Mouse (Mus musculus) E14TG2a.4 (cell line): Measurements from ENCODE around the gene Slc25a39.

Source experiments
- H3K27me3 ChIP-seq: 2 replicates; pipeline ENCODE4 v1.6.1; 2014; ENCODE audit warnings: low read length, control low read depth; ENCODE audit not compliant: insufficient read depth
- H3K36me3 ChIP-seq: 2 replicates; pipeline ENCODE4 v1.6.1; 2014; ENCODE audit warnings: low read length, control low read depth; ENCODE audit not compliant: insufficient read depth
- H3K4me1 ChIP-seq: replicated peaks from 2 replicates; pipeline ENCODE4 v1.6.1; 2014; ENCODE audit warnings: low read depth, low read length, control low read depth
- H3K4me3 ChIP-seq: replicated peaks from 2 replicates; pipeline ENCODE4 v1.5.1; 2014; ENCODE audit warnings: mild to moderate bottlenecking, low read length
- H3K9me3 ChIP-seq: 2 replicates; pipeline ENCODE4 v1.6.1; 2014; ENCODE audit warnings: low read length, control low read depth
- CTCF ChIP-seq: conservative IDR thresholded peaks from 2 replicates; pipeline ENCODE4 v1.5.1; 2014; ENCODE audit warnings: low read length
- NANOG ChIP-seq: IDR thresholded peaks from 2 replicates; pipeline ENCODE4 v1.6.1; 2014; ENCODE audit warnings: borderline replicate concordance, low read length, mixed read lengths
- POU5F1 ChIP-seq: IDR thresholded peaks from 2 replicates; pipeline ENCODE4 v1.6.1; 2014; ENCODE audit warnings: low read length, borderline replicate concordance

Gene Slc25a39

DNA sequence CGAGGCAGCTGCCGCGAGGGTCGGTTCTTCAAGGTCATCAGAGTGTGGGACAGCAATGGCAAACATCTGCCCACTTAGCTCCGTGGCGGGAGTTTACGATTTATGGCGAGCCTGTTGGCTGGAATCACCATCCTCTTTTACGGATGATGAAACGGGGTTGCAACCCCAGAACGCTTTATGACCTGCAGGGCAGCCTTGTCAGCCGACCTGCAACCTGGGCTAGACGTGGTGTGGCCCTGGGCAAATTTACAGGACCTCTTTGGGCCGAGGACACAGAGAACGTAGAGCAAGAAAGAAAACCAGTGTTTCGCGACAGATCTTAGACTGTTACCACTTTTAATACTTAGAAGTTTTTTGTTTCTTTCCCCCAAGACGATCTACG lies at the start of gene Slc25a39:
Gene Slc25a39 (minus strand): TSS at position 113 of the 382 bp plus-strand sequence.
- Histone ChIP-seq H3K9me3 (no peaks in the 10 kb centered on the region), H3K4me1 (peaks cover 63% of the 10 kb centered on the region), H3K4me3 (peak within 1 kb of the TSS; percentile 97), H3K27me3 (no peaks in the 10 kb centered on the region), H3K36me3 (peaks cover 37% of the 10 kb centered on the region)
- TF ChIP-seq POU5F1 (no peak), CTCF (no peak), NANOG (no peak)

DNA sequence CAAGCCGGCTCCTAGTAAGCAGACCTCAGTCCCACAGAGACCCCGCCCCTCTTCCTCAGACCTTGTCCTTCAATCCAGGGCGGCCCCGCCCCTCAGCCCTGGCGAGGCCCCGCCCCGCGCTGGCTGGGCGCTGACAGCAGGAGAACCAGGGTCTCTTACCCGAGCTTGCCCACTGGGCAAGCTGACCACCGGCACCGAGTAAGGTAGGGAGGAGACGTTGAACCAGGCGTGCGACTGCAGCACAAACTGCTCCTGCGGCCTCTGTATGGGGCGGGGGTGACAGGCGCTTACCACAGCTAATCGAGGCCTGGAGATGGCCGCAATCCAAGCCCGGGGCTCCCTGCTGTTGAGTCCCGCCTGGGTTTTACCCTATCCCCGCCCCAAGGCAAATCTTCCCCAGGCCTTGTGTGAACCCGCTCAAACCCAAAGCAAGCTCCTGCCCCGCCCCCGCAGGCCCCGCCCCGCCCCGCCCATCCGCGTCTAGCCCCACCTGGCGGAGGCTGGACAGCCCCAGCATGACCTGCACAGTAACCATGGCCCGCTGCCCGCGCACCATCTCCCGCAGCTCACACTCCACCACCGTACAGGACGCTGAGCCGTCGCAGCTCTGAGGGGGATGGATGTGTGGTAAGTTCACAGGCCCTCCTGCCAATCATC lies 48.1 kb upstream of the Slc25a39 start:
- H3K4me1 ChIP-seq = peaks cover 58% of the 10 kb centered on the region

DNA sequence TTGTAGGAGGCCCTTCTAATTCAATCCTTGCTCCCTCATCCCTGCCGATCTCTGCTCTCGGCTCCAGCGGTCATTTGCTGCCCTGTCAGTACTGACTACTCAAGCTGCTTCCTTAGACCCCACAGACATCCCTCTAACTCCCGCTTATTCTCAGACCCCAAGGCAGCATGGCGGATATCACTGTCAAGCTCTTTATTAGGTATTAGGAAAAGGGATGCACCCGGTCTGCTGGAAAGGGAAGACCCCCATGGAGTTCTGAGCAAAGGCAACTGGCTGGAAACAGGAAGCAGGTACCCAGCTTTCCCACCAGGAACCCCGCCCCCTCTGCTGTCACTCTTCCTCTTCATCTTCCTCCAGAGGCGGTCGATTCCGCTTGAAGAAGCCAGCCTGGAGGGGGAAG lies 45.4 kb upstream of the Slc25a39 start:
- Histone ChIP-seq H3K4me3 (peak overlapping the region; percentile 17; the same call in 1 of the 2 replicates), H3K9me3 (no peaks in the 10 kb centered on the region), H3K27me3 (peaks cover 79% of the 10 kb centered on the region), H3K4me1 (peaks cover 63% of the 10 kb centered on the region), H3K36me3 (no peaks in the 10 kb centered on the region)
- no peak for TF ChIP-seq CTCF
- no peak for TF ChIP-seq NANOG
- TF ChIP-seq POU5F1 = no peak

More for the DNA sequence above, 48.1 kb upstream of the Slc25a39 start:
- H3K27me3 ChIP-seq = peaks cover 75% of the 10 kb centered on the region
- H3K9me3 ChIP-seq = no peaks in the 10 kb centered on the region
- peak overlapping the region; percentile 78 for H3K4me3 ChIP-seq
- H3K36me3 ChIP-seq = no peaks in the 10 kb centered on the region
- no peak for TF ChIP-seq CTCF
- TF ChIP-seq NANOG = no peak
- no peak for TF ChIP-seq POU5F1

DNA sequence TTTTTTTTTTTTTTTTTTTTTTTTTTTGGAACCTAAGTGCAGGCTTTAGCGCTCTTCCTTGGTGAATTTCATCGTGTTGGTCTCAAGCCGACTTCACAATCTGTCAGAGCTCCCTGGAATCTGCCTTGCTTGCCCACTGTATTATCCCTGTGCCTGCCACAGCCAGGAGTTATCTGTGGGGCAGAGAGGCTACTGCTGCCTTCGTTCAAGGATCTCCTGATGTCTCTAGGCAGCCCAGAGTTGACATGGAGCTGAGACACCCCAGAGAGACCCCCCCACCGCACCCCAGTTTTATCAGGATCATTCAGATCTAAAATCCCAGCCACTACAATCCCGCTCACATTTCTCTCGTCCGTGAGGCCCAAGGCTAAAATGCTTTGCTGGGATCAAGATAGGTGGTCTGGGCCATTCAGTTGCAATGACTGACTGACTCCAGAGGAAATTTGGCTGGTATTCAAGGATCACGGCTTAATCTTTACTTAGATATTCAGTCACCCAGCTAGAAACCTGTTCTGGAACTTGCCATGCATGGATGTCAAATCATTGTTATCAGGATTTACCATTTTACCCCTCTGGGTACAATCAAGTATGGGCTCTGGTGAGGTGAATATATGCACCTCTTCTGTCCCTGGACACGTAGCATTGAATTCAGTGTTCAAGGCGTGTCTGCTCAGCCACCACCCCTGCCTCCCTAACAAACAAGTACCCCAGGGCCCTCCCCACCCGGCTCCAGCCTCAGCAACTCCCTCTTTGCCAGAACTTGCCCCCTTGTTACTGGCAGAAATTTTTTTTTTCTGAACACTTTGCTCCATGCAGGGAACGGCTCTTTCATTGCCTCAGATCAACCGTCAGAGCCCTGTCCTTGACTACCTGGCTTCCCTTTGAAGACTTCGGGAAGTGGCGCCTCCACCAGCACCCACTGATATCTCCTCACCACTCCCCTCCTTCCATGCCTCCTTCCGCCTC lies 41.6 kb upstream of the Slc25a39 start:
- Histone ChIP-seq H3K4me3 (no peak overlapping the region), H3K9me3 (no peaks in the 10 kb centered on the region), H3K27me3 (peaks cover 85% of the 10 kb centered on the region), H3K4me1 (peaks cover 64% of the 10 kb centered on the region), H3K36me3 (no peaks in the 10 kb centered on the region)
- TF ChIP-seq POU5F1 (no peak), NANOG (no peak), CTCF (no peak)

DNA sequence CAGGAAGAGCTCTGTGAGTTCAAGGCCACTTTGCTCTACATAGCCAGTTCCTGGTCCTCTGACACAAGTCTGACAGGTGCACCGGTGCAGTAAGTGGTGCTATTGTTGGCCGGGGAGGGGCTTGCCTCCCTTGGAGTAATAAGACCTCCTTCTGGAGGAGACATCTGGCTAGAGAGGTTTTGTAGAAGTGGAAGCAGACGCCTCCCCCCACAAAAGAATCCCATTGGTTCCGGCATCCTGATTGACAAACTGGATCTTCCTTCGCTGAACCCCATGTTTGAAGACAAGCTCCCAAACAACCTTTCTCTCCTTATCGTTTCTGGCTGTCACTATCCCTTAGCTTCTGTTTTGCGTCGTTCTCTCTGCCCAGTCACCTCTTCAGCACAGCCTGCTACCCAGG lies 40.6 kb upstream of the Slc25a39 start:
- Histone ChIP-seq H3K27me3 (peaks cover 85% of the 10 kb centered on the region), H3K9me3 (no peaks in the 10 kb centered on the region), H3K4me3 (0 out of 2 replicates have a peak overlapping the region, but pooled peaks have one; percentile 88), H3K4me1 (peaks cover 70% of the 10 kb centered on the region), H3K36me3 (no peaks in the 10 kb centered on the region)
- TF ChIP-seq NANOG (no peak), CTCF (no peak), POU5F1 (no peak)

DNA sequence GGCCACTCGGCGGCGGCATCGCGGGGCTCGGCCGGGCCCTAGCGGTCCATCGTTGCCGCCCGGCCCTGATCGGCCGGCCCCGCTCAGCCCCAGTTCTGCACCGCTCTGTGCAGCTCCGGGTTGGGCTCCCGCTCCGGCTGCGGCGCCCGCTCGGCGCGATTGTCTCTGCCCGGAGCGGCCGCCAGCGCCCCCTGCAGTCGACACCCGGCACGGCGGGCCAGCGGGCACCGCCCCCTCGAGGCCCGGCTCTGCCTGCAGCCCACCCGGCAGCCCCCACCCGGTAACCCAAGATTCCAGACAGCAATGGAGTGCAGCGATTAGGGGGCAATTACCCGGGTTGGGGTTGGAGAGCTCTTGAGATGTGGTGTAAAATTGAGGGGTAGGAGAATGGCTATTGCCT lies 39.8 kb upstream of the Slc25a39 start, which contains the start of gene Fam171a2:
Gene Fam171a2 (minus strand): TSS at position 186 of the 400 bp plus-strand sequence.
- Histone ChIP-seq H3K9me3 (no peaks in the 10 kb centered on the region), H3K4me1 (peaks cover 66% of the 10 kb centered on the region), H3K36me3 (no peaks in the 10 kb centered on the region), H3K4me3 (peak within 1 kb of the TSS; percentile 88), H3K27me3 (peaks cover 83% of the 10 kb centered on the region)
- no peak for TF ChIP-seq CTCF
- no peak for TF ChIP-seq NANOG
- TF ChIP-seq POU5F1 = no peak

DNA sequence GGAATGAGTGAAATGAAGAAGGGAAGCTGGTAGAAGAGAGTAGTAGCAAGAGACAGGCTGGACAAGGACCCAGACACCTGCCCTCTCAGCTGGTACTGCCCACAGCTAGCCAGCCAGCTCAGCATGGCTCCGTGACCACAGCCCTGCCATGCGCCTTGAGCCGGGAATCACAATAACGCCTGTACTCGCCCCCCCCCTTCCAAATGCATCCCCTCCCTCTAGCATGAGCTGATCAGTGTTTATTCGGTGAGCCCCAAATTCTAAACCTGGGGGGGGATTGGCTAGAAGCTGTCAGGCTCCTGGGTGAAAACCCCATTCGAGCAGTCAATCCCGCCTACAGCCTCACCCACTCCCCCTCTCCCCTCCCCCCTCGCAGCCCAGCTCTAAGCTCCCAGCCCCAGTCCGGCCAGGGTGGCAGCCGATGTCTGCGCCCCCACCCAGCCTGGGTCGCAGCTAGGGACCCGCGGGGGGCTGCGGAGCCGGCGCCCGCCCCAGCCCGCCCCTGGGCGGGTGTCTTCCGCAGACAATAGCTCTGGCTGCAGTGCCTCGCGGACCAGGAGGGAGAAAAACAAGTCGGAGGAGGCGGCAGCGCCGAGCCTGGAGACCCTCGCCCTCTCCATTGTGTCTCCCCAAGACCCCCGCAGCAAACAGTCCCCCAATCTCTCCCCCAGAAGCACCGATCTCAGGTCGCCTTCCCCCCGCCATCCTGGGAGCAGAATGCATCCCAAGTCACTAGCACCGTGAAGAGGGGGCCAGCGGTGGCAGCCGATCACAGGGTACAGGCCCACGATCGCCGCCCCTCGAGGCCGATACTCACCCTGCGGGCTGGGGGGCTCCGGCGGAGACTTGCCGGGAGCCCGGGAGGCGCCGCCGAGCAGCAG lies 39.1 kb upstream of the Slc25a39 start:
- no peak for TF ChIP-seq CTCF
- no peak for TF ChIP-seq POU5F1
- no peak for TF ChIP-seq NANOG
- H3K4me1 ChIP-seq = peaks cover 63% of the 10 kb centered on the region
- H3K4me3 ChIP-seq = peak overlapping the region; percentile 88
- peaks cover 76% of the 10 kb centered on the region for H3K27me3 ChIP-seq
- no peaks in the 10 kb centered on the region for H3K36me3 ChIP-seq
- H3K9me3 ChIP-seq = no peaks in the 10 kb centered on the region
